Mouse (Mus musculus) olfactory bulb, adult 2 months (tissue): ENCODE measurements around the gene Sash1.

ENCODE experiments used
- CTCF ChIP-seq: fragments of 200-500 bp; IDR thresholded peaks from 2 replicates; pipeline ENCODE4 v1.5.1; 2012; ENCODE audit warnings: low read depth, mild to moderate bottlenecking, low read length, moderate library complexity; ENCODE audit not compliant: insufficient read depth
- POLR2A ChIP-seq: fragments of 200-500 bp; IDR thresholded peaks from 2 replicates; pipeline ENCODE4 v1.6.1; 2012; ENCODE audit warnings: mild to moderate bottlenecking, low read depth, low read length, moderate library complexity; ENCODE audit not compliant: insufficient read depth

GRCm38 (mm10) chr10:8926295-8926694, 40.4 kb upstream of the Sash1 start:
- TF ChIP-seq CTCF = no peak
- TF ChIP-seq POLR2A = no peak
